29 mouse cellular contexts compared by ENCODE assay signal in the genomic region with DNA sequence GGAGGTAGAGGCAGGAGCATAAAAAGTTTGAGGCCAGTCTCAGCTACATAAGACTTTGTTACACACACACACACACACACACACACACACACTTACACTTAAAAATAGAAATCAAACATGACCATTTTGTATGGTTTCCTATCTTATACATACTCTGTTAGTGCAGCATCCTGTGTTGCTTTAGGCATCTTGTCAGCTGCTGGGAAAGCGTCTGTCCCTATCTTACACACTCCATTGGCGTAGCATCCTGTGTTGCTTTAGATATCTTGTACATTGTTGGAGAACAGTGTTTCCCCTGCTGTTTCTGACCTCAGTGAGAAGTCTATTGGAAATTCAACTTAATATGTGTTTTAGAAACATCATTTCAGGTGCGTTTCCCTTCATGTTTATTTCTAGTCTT. TPM values are rescaled to one million over a fixed set of nuclear protein-coding genes. Genes with fewer than 3 reads are reported as not detected.
"Had no signal": no experiment of that assay in that cellular context is flagged by ENCODE, and none has a peak within 500 bp of the region (broad histone marks: within the 10 kb centered on the region; RNA-seq: fewer than 3 reads in every experiment).

No protein-coding gene starts in this region.

- H3K4me1 ChIP-seq: lung, embryonic 15.5 days; midbrain, embryonic 13.5 days; midbrain, embryonic 15.5 days; neural tube, embryonic 13.5 days; neural tube, embryonic 15.5 days had no signal

- H3K27me3 ChIP-seq: lung, embryonic 15.5 days; midbrain, embryonic 13.5 days; midbrain, embryonic 15.5 days; neural tube, embryonic 13.5 days; neural tube, embryonic 15.5 days had no signal

- H3K9ac ChIP-seq: liver, postnatal 0 days; lung, embryonic 15.5 days; midbrain, embryonic 13.5 days; midbrain, embryonic 15.5 days; neural tube, embryonic 13.5 days; neural tube, embryonic 15.5 days had no signal

- DNase-seq: liver, postnatal 0 days; lung, adult 2 months; lung, postnatal 14 days; lung, postnatal 36 days; retina, postnatal 1 day; right cerebral cortex, adult 18-20 months; right cerebral cortex, postnatal 25 days; right cerebral cortex, postnatal 4 days; spleen, adult 18-20 months; thymus, adult 18-20 months; thymus, postnatal 14 days; thymus, postnatal 36 days had no signal

- H3K27ac ChIP-seq: lung, embryonic 15.5 days; macrophage; midbrain, embryonic 13.5 days; midbrain, embryonic 15.5 days; neural tube, embryonic 13.5 days; neural tube, embryonic 15.5 days had no signal

- H3K36me3 ChIP-seq: lung, embryonic 15.5 days; midbrain, embryonic 13.5 days; midbrain, embryonic 15.5 days; neural tube, embryonic 13.5 days; neural tube, embryonic 15.5 days had no signal

- H3K4me3 ChIP-seq: lung, embryonic 15.5 days; megakaryocyte, embryonic 14.5 days; midbrain, embryonic 13.5 days; midbrain, embryonic 15.5 days; neural tube, embryonic 13.5 days; neural tube, embryonic 15.5 days had no signal

- ATAC-seq: liver, postnatal 0 days; lung, postnatal 0 days; midbrain, embryonic 13.5 days; midbrain, embryonic 15.5 days had no signal

- H3K9me3 ChIP-seq: lung, embryonic 15.5 days; midbrain, embryonic 15.5 days; neural tube, embryonic 13.5 days; neural tube, embryonic 15.5 days had no signal

- H3K4me2 ChIP-seq: lung, embryonic 15.5 days; midbrain, embryonic 11.5 days; midbrain, embryonic 13.5 days; midbrain, embryonic 15.5 days; neural tube, embryonic 13.5 days; neural tube, embryonic 15.5 days had no signal

RNA-seq across cellular contexts. Expression of gene Svs5, which starts 20.2 kb away (rescaled TPM):
- total RNA-seq: megakaryocyte progenitor cell, adult 5-6 weeks; midbrain, postnatal 0 days; monocyte, adult 5-6 weeks had no signal
- polyA plus RNA-seq: liver, postnatal 0 days; lung, adult 2 months; lung, embryonic 15.5 days; lung, postnatal 0 days; macrophage; midbrain, embryonic 11.5 days; midbrain, embryonic 13.5 days; midbrain, embryonic 15.5 days; midbrain, postnatal 0 days; neural tube, embryonic 11.5 days; neural tube, embryonic 13.5 days; neural tube, embryonic 15.5 days; small intestine, adult 2 months; stomach, embryonic 14.5 days; stomach, embryonic 16.5 days; thymus, postnatal 0 days had no signal

RNA-seq across cellular contexts. Expression of gene Svs6, which starts 36.1 kb away (rescaled TPM):
- total RNA-seq: megakaryocyte progenitor cell, adult 5-6 weeks; midbrain, postnatal 0 days; monocyte, adult 5-6 weeks had no signal
- polyA plus RNA-seq: liver, postnatal 0 days; lung, adult 2 months; lung, embryonic 15.5 days; lung, postnatal 0 days; macrophage; midbrain, embryonic 11.5 days; midbrain, embryonic 13.5 days; midbrain, embryonic 15.5 days; midbrain, postnatal 0 days; neural tube, embryonic 11.5 days; neural tube, embryonic 13.5 days; neural tube, embryonic 15.5 days; small intestine, adult 2 months; stomach, embryonic 14.5 days; stomach, embryonic 16.5 days; thymus, postnatal 0 days had no signal

RNA-seq across cellular contexts. Expression of gene Slpi, which starts 36.2 kb away (rescaled TPM):
- total RNA-seq: midbrain, postnatal 0 days had no signal
- polyA plus RNA-seq: midbrain, embryonic 15.5 days had no signal

RNA-seq across cellular contexts. Expression of gene Rbpjl, which starts 50.2 kb away (rescaled TPM):
- total RNA-seq: megakaryocyte progenitor cell, adult 5-6 weeks; monocyte, adult 5-6 weeks had no signal
- polyA plus RNA-seq: liver, postnatal 0 days; macrophage; midbrain, embryonic 11.5 days; midbrain, embryonic 13.5 days; midbrain, embryonic 15.5 days; neural tube, embryonic 11.5 days; thymus, postnatal 0 days had no signal

RNA-seq across cellular contexts. Expression of gene Matn4, which starts 52.3 kb away (rescaled TPM):
- total RNA-seq: megakaryocyte progenitor cell, adult 5-6 weeks; monocyte, adult 5-6 weeks had no signal
- polyA plus RNA-seq: macrophage had no signal
